Mouse (Mus musculus): ENCODE results near the gene Zic1. TPM values are rescaled to one million over a fixed set of nuclear protein-coding genes. Genes with fewer than 3 reads are reported as not detected.

Zic1 gene
- polyA plus RNA-seq, 1 experiment from 2014 or later: 3.3 TPM

DNA sequence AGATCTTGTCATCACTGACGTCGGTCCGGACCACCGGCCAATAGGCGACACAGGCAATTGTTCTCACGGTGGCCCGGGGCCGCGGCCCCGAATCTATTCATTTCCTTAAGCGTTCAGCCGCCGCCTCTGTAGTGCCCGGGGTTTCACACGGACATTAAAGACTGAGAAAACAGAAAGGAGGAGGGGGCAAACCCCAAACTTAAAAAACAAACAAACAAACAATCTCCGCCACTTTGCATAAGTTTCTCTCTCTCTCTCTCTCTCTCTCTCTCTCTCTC, 12.2 kb upstream of the Zic1 start:
- H3K27ac ChIP-seq (replicated peaks; ENCODE audit: low read depth, low read length): no peak overlapping the region
- H3K9me3 ChIP-seq (replicated peaks; ENCODE audit: control insufficient read depth, low read length): no peaks in the 10 kb centered on the region
- ATAC-seq (replicated peaks; ENCODE audit: insufficient number of reproducible peaks, low FRiP score, low TSS enrichment, low read depth): no peak
- H3K4me2 ChIP-seq (ENCODE audit: low read depth, low read length): no peak overlapping the region
- H3K9ac ChIP-seq (replicated peaks; ENCODE audit: low read length): no peak overlapping the region
- H3K27me3 ChIP-seq (ENCODE audit: control insufficient read depth, insufficient read depth, low read length): peaks cover 75% of the 10 kb centered on the region
- 2% methylated on average over 16 of the region's 16 CpGs for WGBS
- no peaks in the 10 kb centered on the region; the same call in 1 of the 2 replicates for H3K4me1 ChIP-seq (ENCODE audit: control insufficient read depth, insufficient read depth, low read length)
- no peaks in the 10 kb centered on the region for H3K36me3 ChIP-seq (replicated peaks; ENCODE audit: control insufficient read depth, insufficient read depth, low read depth, low read length)
- no peak overlapping the region for H3K4me3 ChIP-seq (ENCODE audit: low read depth, low read length)
- no peak for DNase-seq (ENCODE audit: low spot score)

DNA sequence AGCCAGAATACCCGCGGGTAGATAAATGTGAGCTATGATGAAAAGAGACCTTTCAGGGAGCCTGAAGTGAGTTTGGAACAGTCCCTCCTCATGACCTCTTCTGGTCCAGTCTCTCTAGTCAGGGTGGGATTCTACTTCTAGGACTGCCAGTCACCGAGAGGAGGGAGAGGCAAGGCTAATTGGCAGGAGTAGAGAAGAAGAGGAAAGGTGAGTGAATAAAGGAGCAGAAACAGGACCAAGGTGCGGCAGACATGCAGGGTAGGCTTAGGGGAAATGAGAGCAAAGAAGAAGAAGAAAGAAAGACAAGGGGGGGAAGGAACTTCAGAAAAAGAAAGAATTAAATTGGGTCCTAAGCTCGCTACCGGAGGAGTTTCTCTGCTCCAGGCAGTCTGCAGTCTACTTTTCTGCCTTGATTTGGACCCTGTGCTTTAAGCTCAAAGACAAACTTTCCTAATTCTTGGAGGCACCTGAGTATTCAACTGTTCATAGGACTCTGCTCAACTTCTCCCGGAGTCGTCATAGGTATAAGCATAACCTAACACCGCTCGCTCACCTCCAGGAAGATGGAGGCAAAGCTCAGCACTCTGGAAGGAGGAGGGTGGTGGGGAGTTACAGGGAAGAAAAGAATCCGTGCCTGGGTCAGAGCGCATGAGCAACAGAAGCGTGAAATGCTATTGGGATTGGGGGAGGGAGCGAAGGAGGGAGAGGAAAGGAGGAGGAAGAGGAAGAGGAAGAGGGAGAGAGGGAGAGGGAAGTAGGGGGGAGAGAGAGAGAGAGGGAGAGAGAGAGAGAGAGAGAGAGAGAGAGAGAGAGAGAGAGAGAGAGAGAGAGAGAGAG, 11.6 kb upstream of the Zic1 start:
- H3K4me2 ChIP-seq (ENCODE audit: low read depth, low read length): no peak overlapping the region
- no peak overlapping the region for H3K27ac ChIP-seq (replicated peaks; ENCODE audit: low read depth, low read length)
- no peak for DNase-seq (ENCODE audit: low spot score)
- H3K4me3 ChIP-seq (ENCODE audit: low read depth, low read length): no peak overlapping the region
- H3K9me3 ChIP-seq (replicated peaks; ENCODE audit: control insufficient read depth, low read length): no peaks in the 10 kb centered on the region
- no peak overlapping the region for H3K9ac ChIP-seq (replicated peaks; ENCODE audit: low read length)
- H3K4me1 ChIP-seq (ENCODE audit: control insufficient read depth, insufficient read depth, low read length): no peaks in the 10 kb centered on the region; the same call in 1 of the 2 replicates
- ATAC-seq (replicated peaks; ENCODE audit: insufficient number of reproducible peaks, low FRiP score, low TSS enrichment, low read depth): no peak
- 4% methylated on average over 14 of the region's 14 CpGs for WGBS
- no peaks in the 10 kb centered on the region for H3K36me3 ChIP-seq (replicated peaks; ENCODE audit: control insufficient read depth, insufficient read depth, low read depth, low read length)
- peaks cover 74% of the 10 kb centered on the region for H3K27me3 ChIP-seq (ENCODE audit: control insufficient read depth, insufficient read depth, low read length)

DNA sequence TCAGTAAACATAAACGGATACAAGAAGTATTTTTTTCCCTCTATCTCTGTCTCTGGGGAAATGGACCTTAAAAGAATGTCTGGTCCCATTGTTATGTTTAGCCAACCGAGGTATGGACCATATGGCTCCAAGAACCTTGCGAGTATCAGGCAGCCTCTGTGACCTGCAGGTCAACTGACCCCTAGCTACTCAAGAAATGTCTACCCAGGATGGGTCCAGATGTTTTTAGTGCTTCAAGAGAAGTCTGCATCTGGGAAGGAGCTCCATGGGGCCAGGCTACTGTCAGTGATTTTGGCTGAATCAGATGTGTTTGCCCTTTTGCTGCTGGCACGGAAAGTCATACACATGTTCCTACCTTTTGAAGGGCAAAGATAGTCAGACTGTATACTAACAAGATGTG, 9.1 kb upstream of the Zic1 start:
- Histone ChIP-seq H3K9ac (replicated peaks; ENCODE audit: low read length) (no peak overlapping the region), H3K27ac (replicated peaks; ENCODE audit: low read depth, low read length) (no peak overlapping the region), H3K4me2 (ENCODE audit: low read depth, low read length) (no peak overlapping the region), H3K36me3 (replicated peaks; ENCODE audit: control insufficient read depth, insufficient read depth, low read depth, low read length) (no peaks in the 10 kb centered on the region), H3K4me3 (ENCODE audit: low read depth, low read length) (no peak overlapping the region), H3K27me3 (ENCODE audit: control insufficient read depth, insufficient read depth, low read length) (peaks cover 86% of the 10 kb centered on the region), H3K4me1 (ENCODE audit: control insufficient read depth, insufficient read depth, low read length) (no peaks in the 10 kb centered on the region), H3K9me3 (replicated peaks; ENCODE audit: control insufficient read depth, low read length) (no peaks in the 10 kb centered on the region)
- DNase-seq (ENCODE audit: low spot score): no peak
- WGBS: 6% methylated on average over 4 of the region's 4 CpGs
- ATAC-seq (replicated peaks; ENCODE audit: insufficient number of reproducible peaks, low FRiP score, low TSS enrichment, low read depth): no peak

DNA sequence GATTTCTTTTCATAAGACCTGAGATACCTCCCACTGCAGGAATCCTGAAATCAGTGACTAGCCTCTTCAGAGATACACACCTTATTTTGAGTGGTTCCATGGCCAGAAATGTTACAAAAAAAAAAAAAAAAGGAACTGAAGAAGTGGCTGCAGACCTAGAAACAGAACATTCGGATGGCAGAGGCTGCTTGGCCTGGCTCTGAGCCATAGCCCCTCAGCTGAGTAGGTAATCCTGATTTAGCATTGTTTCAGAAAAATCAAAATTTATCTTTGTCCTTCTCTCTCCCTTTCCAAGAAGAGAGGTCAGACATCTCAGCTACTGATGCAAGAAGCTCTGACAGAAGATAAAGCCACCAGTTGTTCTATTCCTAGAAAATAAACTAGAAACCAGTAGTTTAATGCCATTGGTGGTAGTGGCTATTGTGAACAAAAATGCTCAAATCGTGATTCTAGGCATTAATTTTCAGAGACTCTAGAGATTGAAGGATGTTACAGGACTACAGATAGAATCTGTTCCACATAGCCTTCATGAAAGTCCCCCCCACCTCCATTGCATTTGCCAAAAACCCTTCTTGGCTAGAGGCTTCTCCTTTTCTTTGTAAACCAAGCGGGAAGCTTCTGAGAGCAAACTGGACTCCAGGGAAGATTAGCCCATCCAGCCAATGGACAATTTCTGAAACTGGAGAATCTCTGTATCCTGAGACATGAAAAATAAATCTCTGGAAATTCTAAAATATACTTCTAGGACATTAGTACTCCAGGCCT, 8.4 kb upstream of the Zic1 start:
- DNase-seq (ENCODE audit: low spot score): no peak
- no peak for ATAC-seq (replicated peaks; ENCODE audit: insufficient number of reproducible peaks, low FRiP score, low TSS enrichment, low read depth)
- no peak overlapping the region for H3K9ac ChIP-seq (replicated peaks; ENCODE audit: low read length)
- H3K9me3 ChIP-seq (replicated peaks; ENCODE audit: control insufficient read depth, low read length): no peaks in the 10 kb centered on the region
- H3K27me3 ChIP-seq (ENCODE audit: control insufficient read depth, insufficient read depth, low read length): peaks cover 86% of the 10 kb centered on the region
- no peaks in the 10 kb centered on the region for H3K36me3 ChIP-seq (replicated peaks; ENCODE audit: control insufficient read depth, insufficient read depth, low read depth, low read length)
- H3K4me1 ChIP-seq (ENCODE audit: control insufficient read depth, insufficient read depth, low read length): no peaks in the 10 kb centered on the region
- no peak overlapping the region for H3K4me2 ChIP-seq (ENCODE audit: low read depth, low read length)
- H3K4me3 ChIP-seq (ENCODE audit: low read depth, low read length): no peak overlapping the region
- H3K27ac ChIP-seq (replicated peaks; ENCODE audit: low read depth, low read length): no peak overlapping the region
- 18% methylated on average over 3 of the region's 3 CpGs for WGBS

DNA sequence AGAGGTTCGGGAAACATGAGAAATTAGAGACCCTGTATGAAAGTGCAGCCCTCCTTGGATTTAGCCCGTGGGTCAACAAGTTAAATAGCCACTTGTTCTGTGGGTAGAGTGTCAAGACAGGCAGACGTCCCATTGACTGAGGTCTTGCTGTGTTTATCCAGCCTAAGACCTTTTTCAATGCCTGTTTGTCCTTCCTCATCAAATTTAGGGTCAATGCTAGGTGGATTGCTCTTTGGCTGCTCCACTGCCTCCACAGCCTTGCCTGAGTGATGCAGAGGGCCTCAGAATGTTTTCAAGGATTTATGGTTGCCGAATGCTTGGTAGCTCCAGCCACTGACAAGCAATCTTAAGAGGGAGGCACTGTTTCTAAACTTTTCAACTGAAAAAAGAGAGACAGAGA, 6.0 kb upstream of the Zic1 start:
- H3K27ac ChIP-seq (replicated peaks; ENCODE audit: low read depth, low read length): no peak overlapping the region
- 12% methylated on average over 4 of the region's 4 CpGs for WGBS
- ATAC-seq (replicated peaks; ENCODE audit: insufficient number of reproducible peaks, low FRiP score, low TSS enrichment, low read depth): no peak
- no peaks in the 10 kb centered on the region for H3K36me3 ChIP-seq (replicated peaks; ENCODE audit: control insufficient read depth, insufficient read depth, low read depth, low read length)
- DNase-seq (ENCODE audit: low spot score): no peak
- H3K4me2 ChIP-seq (ENCODE audit: low read depth, low read length): no peak overlapping the region
- H3K9ac ChIP-seq (replicated peaks; ENCODE audit: low read length): no peak overlapping the region
- H3K4me3 ChIP-seq (ENCODE audit: low read depth, low read length): no peak overlapping the region
- no peaks in the 10 kb centered on the region for H3K9me3 ChIP-seq (replicated peaks; ENCODE audit: control insufficient read depth, low read length)
- H3K27me3 ChIP-seq (ENCODE audit: control insufficient read depth, insufficient read depth, low read length): peaks cover 79% of the 10 kb centered on the region
- H3K4me1 ChIP-seq (ENCODE audit: control insufficient read depth, insufficient read depth, low read length): no peaks in the 10 kb centered on the region

DNA sequence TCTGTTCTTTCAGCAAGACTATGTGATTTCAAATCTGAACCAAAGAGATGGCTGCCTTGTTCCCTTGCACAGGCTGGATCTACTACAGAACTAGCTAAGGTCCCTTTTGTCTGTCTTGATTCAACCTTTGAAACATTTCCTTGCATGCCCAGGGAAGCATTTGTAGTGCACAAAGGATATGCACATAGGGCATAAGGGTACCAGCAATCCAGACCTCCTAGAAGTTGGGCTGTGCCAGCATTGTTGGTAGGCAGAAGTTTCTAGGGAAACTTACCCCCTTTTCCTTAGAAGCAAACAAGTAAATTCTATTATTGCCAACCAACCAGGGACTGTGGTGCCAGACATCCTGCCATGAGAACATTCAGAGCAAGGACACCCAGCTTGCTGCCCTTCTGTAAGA, 5.4 kb upstream of the Zic1 start:
- H3K4me1 ChIP-seq (ENCODE audit: control insufficient read depth, insufficient read depth, low read length): no peaks in the 10 kb centered on the region
- no peak overlapping the region for H3K9ac ChIP-seq (replicated peaks; ENCODE audit: low read length)
- no peak overlapping the region for H3K27ac ChIP-seq (replicated peaks; ENCODE audit: low read depth, low read length)
- H3K9me3 ChIP-seq (replicated peaks; ENCODE audit: control insufficient read depth, low read length): no peaks in the 10 kb centered on the region
- no peak overlapping the region for H3K4me3 ChIP-seq (ENCODE audit: low read depth, low read length)
- no peak overlapping the region for H3K4me2 ChIP-seq (ENCODE audit: low read depth, low read length)
- H3K27me3 ChIP-seq (ENCODE audit: control insufficient read depth, insufficient read depth, low read length): peaks cover 79% of the 10 kb centered on the region
- ATAC-seq (replicated peaks; ENCODE audit: insufficient number of reproducible peaks, low FRiP score, low TSS enrichment, low read depth) (no peak), DNase-seq (ENCODE audit: low spot score) (no peak)
- H3K36me3 ChIP-seq (replicated peaks; ENCODE audit: control insufficient read depth, insufficient read depth, low read depth, low read length): no peaks in the 10 kb centered on the region

DNA sequence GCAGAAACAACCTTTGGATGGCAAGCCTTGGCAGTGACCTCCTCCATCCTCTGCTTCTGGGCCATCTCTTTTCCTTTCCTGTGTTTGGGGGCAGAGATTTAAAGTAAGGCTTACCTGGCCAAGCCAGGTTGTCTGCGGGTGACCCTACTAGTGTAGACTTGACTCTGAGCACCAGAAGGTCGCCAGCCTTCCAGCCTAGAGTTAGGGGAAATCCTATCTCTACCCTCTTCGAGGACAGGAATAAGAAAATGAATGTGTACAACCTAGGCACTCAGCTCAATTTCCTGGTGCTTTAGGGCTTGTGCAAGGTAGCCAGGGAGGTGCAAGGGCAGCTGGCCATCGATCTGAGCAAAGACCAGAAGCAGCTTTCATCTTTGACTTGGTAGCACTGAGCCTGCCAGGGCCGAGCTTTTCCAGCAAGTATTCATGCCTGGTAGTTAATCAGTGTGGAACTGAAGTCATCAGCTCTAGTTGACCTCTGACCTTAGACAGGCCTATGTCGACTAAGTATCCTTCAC, 4.6 kb upstream of the Zic1 start:
- WGBS: 11% methylated on average over 6 of the region's 6 CpGs
- no peak overlapping the region for H3K4me2 ChIP-seq (ENCODE audit: low read depth, low read length)
- no peaks in the 10 kb centered on the region for H3K4me1 ChIP-seq (ENCODE audit: control insufficient read depth, insufficient read depth, low read length)
- H3K27ac ChIP-seq (replicated peaks; ENCODE audit: low read depth, low read length): no peak overlapping the region
- DNase-seq (ENCODE audit: low spot score): no peak
- no peaks in the 10 kb centered on the region for H3K9me3 ChIP-seq (replicated peaks; ENCODE audit: control insufficient read depth, low read length)
- H3K36me3 ChIP-seq (replicated peaks; ENCODE audit: control insufficient read depth, insufficient read depth, low read depth, low read length): no peaks in the 10 kb centered on the region
- H3K9ac ChIP-seq (replicated peaks; ENCODE audit: low read length): no peak overlapping the region
- H3K4me3 ChIP-seq (ENCODE audit: low read depth, low read length): no peak overlapping the region
- no peak for ATAC-seq (replicated peaks; ENCODE audit: insufficient number of reproducible peaks, low FRiP score, low TSS enrichment, low read depth)
- H3K27me3 ChIP-seq (ENCODE audit: control insufficient read depth, insufficient read depth, low read length): peaks cover 76% of the 10 kb centered on the region

DNA sequence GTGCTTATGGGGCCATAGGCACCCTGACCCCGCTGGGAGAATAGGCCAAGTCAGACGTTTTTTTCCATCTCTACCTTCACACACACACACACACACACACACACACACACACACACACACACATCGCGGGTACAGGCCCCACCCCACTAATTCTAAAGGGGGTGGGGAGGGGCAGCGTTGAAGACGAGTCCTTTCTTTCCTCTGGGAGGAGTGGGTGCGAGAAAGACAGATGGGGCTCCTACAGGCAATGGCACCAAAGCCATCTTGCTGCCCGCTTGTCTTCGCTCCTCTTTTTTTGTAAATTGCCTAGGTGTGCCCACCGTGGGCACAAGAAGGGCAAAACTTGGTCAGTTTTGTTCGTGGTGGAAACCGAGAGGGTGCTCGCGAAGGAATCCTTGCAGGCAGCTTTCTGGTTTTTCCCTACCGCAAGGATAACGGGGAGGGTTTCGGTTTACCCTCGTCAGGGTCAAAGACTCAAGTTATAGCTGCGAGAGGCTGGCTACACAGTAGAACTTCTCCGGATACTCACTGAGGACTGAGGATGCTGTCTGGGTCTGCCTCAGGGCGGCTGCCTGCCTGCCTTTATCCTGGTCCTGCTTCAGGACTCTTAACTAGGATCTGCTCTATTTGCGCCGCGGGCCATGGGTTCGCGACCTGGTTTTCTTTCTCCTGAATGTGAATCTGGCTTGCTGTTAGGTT, 3.8 kb upstream of the Zic1 start:
- WGBS: 2% methylated on average over 26 of the region's 26 CpGs
- Histone ChIP-seq H3K27ac (replicated peaks; ENCODE audit: low read depth, low read length) (no peak overlapping the region), H3K9ac (replicated peaks; ENCODE audit: low read length) (no peak overlapping the region), H3K9me3 (replicated peaks; ENCODE audit: control insufficient read depth, low read length) (no peaks in the 10 kb centered on the region), H3K36me3 (replicated peaks; ENCODE audit: control insufficient read depth, insufficient read depth, low read depth, low read length) (no peaks in the 10 kb centered on the region), H3K27me3 (ENCODE audit: control insufficient read depth, insufficient read depth, low read length) (peaks cover 79% of the 10 kb centered on the region), H3K4me2 (ENCODE audit: low read depth, low read length) (no peak overlapping the region), H3K4me3 (ENCODE audit: low read depth, low read length) (no peak overlapping the region), H3K4me1 (ENCODE audit: control insufficient read depth, insufficient read depth, low read length) (no peaks in the 10 kb centered on the region)
- ATAC-seq (replicated peaks; ENCODE audit: insufficient number of reproducible peaks, low FRiP score, low TSS enrichment, low read depth): no peak
- no peak for DNase-seq (ENCODE audit: low spot score)
